Mouse (Mus musculus) left cerebral cortex, postnatal 10 days (tissue): ENCODE measurements around the gene Gm17334. TPM values are rescaled to one million over a fixed set of nuclear protein-coding genes. Genes with fewer than 3 reads are reported as not detected.

ENCODE experiments used
- DNase-seq, 2 experiments: peaks; one replicate each; pipeline ENCODE4 v3.0.0; 2021 to 2022; ENCODE audit warnings: low spot score in 2 of 2, mixed read lengths in 1 of 2; ENCODE audit errors: extremely low spot score in 1 of 2
- intact Hi-C: fragments of 180-260 bp; cut with DNase I; formaldehyde crosslinking; loops from one replicate; pipeline ENCODE4 v1.15.1; 2025
- total RNA-seq, 2 experiments: library from RNA; stranded (reverse); gene quantifications; 2 replicates each; pipeline ENCODE4 v1.2.3; 2021

Gm17334 gene
- total RNA-seq, 2 experiments from 2014 or later: 0.41 TPM; not detected in 1

DNA sequence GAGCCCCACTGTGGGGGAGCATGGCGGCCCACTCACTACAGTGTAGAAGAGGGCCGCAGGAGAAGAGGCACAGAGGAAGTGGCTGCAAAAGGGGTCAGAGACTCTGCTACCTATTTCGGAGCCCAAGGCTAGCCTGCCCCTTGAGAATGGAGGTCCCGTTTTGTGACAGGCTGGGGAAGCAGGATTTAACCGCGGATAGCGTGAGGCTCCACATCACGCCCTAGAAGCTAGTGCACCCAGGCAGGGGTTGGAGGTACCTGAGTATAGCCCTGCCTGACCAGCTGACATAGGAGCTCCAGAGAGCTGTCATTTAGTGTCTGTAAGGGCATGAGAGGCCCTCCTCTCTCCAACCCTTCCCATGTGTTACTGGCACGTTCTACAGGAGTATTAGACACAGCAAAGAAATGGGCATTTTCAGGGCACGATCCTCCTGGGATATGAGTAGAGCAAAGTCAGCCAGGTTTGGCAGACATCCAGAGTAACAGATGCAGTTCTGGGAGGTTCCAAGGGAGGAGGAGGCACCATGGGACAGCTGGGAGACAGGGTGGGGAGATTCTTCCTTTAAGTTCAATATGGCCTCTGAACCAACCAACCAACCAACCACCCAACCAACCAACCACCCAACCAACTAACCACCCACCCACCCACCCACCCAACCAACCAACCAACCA lies 25.2 kb upstream of the Gm17334 start:
- intact Hi-C loops: no loop called here

DNA sequence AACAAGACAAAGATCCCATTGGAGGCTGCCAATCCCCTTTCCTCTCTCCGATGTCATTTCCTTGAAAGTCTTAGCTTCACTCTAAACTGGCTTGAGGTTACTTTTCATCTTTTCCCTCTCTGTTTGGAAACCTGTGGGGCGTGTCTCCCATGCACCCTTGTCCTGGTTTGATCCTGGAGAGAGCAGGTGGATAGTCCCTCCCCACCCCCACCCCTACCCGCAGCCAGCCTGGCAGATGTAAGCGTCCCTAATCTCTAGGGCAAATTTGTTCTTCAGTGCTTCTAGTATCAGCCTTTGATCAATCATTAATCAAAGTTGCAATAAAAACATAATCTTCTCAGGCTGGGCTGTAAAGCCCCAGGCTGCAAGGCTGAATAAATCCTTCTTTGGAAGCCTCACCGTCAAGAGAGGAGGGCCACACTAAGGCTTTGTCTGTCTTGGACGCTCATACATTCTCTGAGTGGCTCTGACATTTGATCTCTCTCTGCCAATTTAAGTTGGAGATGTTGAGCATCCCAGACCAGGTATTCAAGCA lies 24.5 kb upstream of the Gm17334 start:
- no peak for DNase-seq

More for the DNA sequence above, 25.2 kb upstream of the Gm17334 start:
- DNase-seq: no peak

DNA sequence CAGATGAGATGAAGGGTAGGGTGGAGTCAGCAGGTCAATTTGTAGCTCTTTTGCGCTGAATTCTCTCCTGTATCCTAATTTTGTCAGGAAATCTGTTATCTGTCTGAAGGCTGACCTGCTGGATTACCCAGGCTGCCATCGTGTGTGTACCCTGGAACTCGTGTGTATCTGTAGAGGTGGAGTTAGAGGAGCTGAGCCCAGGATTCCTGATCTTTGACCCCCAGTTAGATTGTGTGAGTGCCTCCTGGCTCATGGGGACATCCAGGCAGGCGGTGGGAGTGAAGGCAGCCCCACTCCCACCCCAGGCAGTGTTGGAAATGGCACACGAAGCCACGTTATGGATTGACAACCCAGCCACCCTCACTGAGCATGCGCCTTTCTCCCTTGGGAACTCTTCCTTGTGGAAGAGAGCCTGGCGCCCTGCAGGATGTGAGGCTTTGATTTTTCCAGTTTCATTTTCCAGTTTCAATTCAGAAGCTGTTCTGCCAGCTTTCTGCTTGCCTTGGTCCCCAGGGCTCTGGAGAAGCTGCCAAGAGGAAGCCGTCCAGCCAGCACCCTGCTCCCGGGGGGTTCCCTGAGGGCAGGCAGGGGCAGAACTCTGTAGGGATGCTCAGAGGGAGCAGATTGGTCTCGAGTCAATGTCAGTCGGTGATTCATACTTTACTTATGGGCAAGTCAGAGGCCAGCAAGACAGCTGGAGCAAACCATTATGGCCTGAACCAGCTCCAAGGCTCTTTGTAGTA lies 23.6 kb upstream of the Gm17334 start:
- intact Hi-C loops: no loop called here
- peak in 1 of 2 experiments; percentile 72 for DNase-seq

More for the DNA sequence above, 24.5 kb upstream of the Gm17334 start:
- intact Hi-C loops: no loop called here

DNA sequence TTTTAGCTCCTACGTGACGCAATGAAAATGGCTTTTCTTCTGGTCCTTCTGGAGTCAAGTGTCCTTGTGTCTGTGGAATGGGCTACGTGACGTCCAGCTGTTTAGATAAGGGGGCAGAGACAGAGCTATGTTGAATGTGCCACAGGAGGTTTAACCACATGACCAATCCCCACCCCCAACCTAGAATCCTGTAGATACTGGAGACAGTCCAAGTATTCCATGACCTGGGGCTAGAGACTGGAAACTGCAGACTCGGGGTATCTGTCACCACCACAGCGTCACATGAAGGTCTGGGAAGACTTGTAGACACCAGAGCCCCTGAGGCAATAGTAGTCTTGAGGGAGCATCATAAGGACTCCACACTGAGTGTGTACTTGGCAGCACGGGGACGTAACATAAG lies 22.8 kb upstream of the Gm17334 start:
- intact Hi-C loops: no loop called here

DNA sequence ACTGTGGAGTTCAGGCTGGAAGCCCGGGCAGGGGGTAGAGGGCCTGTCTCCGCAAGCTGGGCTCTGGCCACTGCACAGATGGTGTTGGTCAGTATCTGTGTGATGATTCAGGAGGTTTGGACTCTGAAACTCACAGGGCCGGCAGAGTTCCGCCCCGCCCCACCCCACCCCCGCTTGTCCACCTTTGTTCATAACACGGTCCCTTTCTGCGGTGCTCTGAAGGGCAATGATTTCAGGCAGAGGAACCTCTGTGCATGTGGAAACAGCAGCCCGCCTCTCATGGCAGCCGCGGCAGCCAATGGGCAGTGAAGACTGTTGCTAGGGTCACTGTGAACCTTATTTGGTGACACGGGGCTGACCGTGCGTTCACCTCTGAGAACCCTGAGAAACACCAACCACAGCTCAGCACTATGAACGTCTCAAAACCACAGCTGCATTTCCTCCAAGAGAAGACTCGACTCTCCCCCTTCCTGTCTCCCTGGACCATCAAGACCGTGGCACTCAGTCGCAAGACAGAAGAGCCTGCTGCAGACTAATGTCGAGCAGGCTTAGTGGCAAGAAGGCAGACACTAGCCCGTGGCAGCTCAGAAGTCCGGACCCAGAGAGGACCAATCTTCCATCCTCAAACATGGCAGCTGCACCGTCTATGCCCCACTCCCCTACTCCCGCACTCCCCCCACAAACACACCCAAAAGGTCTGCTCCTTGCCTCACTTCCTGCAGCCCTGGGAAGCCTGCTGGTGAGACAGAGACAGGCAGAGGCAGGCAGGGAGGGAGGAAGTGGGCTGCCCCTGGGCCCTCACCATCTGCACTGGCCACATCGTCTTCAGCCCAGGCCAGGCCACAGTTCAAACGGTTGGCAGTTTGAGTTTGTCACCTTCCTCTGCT lies 21.9 kb upstream of the Gm17334 start:
- intact Hi-C loops: no loop called here
- DNase-seq: peak in 1 of 2 experiments; percentile 50

More for the DNA sequence above, 22.8 kb upstream of the Gm17334 start:
- no peak for DNase-seq

DNA sequence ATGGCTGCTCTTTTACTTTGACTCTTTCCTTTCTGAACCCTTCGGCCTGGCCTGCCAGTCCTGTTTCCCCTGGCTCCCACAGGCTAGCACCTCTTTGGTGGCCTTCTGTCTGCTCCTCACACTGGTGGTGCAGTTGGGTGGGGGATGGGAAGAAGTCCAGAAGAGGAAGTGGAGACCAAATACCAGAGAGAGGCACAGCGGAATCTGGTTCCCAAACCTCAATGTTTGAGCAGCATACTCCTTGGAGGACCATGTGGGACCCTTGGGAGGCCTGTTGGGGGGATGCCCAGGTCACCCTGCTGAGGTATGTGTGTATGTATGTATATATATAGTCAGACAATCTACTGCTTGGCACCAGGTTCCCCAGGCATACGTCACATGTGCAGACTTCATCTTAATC lies 21.0 kb upstream of the Gm17334 start:
- intact Hi-C loops: no loop called here
- peak in 1 of 2 experiments; percentile 54 for DNase-seq

DNA sequence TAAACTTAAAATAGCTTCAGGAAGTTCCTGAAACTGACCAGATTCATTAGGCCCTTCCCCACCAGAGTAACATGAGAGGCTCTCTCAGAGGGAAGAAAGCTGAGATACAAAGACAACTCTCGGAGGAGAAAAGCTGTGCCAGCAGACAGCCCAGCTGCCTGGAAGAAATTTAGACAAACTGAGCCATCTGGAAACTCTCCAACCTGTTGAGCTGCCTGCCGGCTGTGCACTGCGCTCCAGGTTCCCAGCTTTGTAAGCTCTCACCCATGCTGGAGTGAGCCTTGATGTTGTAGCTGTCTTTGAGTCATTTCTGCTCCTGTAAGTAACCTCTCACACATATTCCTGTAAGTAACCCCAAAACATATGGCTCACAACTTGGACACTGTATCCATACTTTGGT lies 20.0 kb upstream of the Gm17334 start:
- DNase-seq: peak; percentile 45 to 73
- intact Hi-C loops: no loop called here

DNA sequence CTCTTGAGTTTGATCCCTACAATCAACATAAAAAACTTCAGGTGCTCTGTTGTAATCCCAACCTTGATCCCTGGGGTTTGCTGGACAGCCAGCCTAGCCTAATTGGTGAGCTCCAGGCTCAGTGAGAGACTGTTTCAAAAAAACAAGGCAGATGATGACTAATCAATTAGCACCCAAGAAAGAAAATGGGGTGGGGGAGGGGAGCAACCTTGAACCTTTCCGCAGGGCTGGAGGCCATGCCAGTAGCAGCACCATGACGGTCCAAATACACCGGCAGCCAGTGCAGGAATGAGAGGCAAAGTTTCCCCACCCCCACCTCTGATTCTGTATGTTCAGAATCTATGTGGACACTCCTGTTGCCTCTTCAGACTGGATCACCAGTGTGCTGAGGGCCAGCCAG lies 16.3 kb upstream of the Gm17334 start:
- intact Hi-C loops: no loop called here
- DNase-seq: no peak

DNA sequence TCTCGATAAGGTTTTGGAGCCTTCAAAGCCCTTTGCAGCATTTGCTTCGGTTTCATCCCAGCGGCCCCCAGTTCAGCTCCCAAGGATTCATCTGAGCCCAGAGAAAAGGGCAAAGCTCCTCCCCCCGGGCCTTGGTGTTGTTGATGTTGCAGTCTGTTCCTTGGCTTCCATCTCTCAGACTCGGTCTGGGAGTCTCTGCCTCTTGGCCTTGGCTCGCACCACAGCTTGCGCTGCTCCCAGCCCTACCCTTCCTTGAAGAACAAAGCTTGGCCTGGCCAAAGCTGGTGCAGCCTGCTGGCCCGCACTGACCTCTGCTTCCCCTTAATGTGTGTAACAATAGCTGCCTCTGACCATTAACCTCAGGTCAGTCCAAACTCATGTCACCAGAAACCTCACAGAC lies 15.2 kb upstream of the Gm17334 start:
- intact Hi-C loops: no loop called here

DNA sequence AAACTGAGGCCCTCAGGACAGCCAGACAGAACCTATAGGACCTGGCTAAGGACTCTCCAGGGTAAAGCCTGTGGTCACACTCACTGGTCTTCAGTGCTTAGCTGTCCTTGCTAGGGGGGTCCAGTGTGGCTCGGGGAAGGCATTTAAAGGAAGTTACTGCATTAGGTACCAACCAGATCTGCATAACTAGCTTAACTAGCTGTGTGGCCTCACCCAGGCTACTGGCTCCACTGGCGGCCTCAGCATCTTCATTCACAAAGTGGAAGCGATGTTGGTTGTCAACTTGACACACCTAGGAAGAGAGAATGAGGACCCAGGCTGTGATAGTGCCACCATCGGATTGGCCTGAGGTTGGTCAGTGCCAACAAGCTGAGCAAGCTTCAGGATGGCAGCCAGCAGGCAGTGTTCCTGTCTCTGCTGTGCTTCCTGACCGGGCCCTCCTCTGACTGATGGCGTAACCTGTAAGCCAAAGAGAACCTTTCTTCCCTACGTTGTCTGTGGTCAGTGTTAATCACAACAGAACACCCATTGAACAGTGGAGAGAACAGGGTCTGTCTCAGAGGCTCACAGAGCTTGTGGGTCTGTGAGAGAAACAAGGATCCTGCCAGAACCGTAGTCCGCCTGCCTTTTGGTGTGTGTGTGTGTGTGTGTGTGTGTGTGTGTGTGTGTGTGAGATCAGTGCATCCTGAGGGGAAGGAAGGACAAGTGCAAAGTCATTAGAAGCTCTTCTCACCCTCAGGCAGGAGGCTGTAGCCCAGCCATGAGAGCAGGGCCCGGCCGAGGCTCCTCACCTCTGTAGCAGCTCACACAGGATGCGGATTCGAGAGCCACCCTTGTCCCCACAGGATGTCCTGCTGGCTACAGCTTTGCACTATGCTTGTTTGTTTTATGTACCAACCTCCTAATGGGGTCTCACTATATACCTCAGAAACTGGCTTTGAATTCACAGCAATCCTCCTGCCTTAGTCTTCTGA lies 13.4 kb upstream of the Gm17334 start:
- intact Hi-C loops: no loop called here
- peak in 1 of 2 experiments; percentile 39 for DNase-seq

More for the DNA sequence above, 15.2 kb upstream of the Gm17334 start:
- peak in 1 of 2 experiments; percentile 69 for DNase-seq

DNA sequence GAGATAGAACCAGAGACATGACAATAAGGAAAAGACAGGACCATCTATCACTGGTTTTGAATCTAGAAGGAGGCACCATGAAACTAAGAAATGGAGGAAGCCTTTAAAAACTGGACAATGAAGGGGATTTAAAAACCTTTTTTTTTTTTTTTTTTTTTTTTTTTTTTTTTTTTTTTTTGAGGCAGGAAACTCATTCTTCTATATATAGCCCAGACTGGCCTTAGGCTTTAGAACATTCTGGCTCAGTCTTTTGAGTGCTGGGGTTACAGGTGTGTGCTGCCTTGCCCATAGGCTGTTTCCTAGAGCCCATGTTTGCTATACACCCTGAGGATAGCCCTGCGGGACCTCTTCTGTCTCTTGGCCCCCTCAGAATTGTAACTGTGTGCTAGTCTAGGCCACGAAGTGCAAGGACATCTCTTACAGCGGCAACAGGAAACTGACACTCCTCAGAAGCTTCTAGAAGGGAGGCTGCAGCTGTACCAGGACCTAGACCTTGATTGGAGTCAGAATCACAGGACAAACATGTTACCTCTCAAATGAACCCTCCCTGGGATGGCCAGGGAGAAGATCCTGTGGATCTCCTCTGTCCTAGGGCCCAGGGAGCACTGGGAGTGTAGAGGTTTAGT lies 12.4 kb upstream of the Gm17334 start:
- no peak for DNase-seq
- intact Hi-C loops: no loop called here

DNA sequence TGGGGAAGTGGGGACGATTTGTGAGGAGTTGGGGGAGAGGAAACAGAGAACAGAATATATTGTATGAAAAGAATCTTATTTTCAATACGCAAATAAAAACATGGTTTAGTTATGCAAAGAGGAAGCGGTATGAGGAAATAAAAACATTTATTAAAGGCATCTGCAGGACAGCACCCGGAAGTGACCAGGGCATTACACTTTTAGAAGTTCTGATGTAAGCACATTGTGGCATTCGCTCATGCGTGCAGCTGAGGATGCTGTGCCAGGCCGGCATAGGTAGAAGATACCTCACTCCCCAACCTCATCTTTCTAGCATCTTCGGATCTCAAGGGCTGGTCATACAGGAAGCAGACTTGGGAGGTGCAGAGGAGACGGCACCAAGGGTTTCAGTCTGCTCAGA lies 10.3 kb upstream of the Gm17334 start:
- intact Hi-C loops: no loop called here
- no peak for DNase-seq

DNA sequence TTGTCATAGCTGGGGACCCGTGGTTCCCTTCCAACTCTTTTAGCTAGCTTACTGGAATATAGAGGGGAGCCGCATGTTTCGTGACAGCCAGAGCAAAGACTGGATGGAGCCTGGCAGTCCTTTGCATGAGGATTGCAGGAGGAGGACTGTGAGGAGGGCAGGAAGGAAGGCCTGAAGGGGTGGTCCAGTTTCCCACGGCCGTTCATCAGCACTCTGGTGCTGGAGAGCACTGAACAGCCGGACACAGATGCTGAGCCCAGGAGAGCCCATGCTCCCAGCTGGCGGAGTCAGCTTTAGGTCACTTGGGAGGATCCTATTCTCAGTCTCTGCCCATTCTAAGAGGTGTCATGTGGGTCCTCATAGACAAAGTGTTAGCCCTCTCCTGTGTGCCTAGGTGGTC lies 9.0 kb upstream of the Gm17334 start:
- DNase-seq: no peak
- intact Hi-C loops: no loop called here

DNA sequence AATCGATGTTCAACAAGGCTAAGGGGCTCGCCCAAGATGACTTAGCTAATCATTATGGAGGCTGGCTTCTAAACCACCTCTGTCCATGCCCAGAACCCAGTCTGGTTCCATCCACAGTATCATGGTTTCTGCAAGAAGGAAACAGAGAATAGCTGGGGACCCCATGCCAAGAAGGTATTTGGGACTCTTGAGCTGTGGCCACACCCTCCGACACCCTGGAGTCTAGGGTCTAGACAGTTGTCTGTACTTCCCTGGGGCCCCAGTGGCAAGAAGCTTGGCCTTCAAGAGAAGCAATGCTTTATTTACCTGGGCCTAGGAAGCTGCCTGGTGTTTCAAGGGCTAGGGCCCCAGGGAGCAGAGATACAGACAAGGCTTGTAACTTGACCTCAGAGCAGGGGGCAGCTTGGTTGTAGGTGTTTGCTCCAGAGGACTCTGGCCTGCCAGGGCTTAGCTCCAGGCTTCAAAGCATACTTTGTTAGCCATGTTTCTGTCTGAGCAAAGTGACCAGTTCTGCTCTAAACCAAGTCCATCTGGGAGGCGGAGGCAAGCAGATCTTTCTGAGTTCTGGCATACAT lies 8.3 kb upstream of the Gm17334 start:
- intact Hi-C loops: no loop called here
- no peak for DNase-seq

DNA sequence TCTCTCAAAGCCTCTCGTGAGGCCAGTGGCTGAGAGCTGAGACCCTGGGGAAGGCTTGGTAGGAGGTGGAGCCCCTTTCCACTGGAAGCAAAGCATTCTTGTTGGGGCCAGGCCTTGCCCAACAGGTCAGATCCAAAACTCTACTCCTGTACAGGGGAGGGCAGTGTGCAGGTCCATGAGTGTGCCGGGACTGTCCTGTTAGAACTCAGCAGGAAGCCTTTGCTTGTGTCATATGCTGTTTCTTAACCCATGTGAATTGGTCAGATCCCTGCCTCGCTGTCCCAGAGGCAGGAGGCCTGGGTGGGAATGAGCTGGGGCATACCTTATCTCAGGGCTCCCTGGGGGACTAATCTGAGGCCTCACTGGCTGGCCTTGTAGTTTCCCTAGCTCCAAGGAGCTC lies 7.3 kb upstream of the Gm17334 start:
- DNase-seq: no peak
- intact Hi-C loops: no loop called here

DNA sequence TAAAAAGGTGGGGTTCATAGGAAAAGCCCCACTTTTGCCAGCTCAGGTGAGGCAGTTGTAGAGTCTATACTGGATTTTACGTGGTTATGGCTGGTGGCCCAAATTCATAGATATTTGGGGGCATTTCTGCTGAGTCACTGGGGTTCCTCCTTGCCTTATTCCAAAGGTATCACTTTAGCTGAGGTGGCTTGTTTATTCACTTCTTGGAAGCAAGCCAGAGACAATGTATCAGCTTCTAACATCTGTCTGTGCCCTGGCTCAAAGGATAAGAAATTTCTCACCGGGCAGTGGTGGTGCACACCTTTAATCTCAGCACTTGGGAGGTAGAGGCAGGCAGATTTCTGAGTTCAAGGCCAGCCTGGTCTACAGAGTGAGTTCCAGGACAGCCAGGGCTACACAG lies 6.8 kb upstream of the Gm17334 start:
- DNase-seq: no peak
- intact Hi-C loops: no loop called here

DNA sequence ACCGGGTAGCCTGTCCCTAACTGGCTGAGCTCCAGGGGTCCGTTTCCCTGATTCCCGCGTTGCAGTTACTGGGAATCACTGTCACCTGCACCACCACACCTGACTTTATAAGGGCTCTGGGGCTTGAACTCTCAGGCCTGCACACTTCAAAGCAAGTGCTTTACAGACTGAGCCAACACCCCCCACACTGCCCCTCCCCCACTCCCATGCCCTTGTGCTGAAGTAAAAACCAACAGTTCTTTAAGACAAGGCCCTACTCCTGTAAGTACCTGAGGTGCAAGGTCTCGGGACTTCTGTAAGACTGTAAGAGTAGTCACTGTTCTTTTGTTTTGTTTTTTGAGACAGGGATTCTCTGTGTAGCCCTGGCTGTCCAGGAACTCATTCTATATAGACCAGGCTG lies 5.5 kb upstream of the Gm17334 start:
- intact Hi-C loops: no loop called here
- no peak for DNase-seq
